Mouse (Mus musculus) hindbrain, embryonic 11.5 days (tissue): ENCODE data around the gene Spns3. TPM values are rescaled to one million over a fixed set of nuclear protein-coding genes. Genes with fewer than 3 reads are reported as not detected.

Source experiments
- ATAC-seq: fragments of 200-750 bp; cut with Nextera tagmentation; 2 replicates; pipeline ENCODE4 v1.8.0; 2017; ENCODE audit warnings: mild to moderate bottlenecking, moderate TSS enrichment, moderate library complexity; ENCODE audit not compliant: low FRiP score
- DNase-seq: peaks from one replicate; pipeline ENCODE4 v3.0.0-alpha.2; 2015; ENCODE audit warnings: low spot score
- H3K27ac ChIP-seq: fragments of 300-500 bp; sonication (generic); 2 replicates; pipeline ENCODE4 v1.5.1; 2014; ENCODE audit warnings: mild to moderate bottlenecking, low read depth, low read length
- H3K27me3 ChIP-seq: fragments of 300-500 bp; sonication (generic); 2 replicates; pipeline ENCODE4 v1.6.1; 2014; ENCODE audit warnings: mild to moderate bottlenecking, low read length, moderate library complexity, mixed read lengths; ENCODE audit not compliant: control insufficient read depth, insufficient read depth
- H3K36me3 ChIP-seq: fragments of 300-500 bp; sonication (generic); 2 replicates; pipeline ENCODE4 v1.6.1; 2014; ENCODE audit warnings: mild to moderate bottlenecking, low read length, moderate library complexity, mixed read lengths; ENCODE audit not compliant: control insufficient read depth, insufficient read depth
- H3K4me1 ChIP-seq: fragments of 300-500 bp; sonication (generic); replicated peaks from 2 replicates; pipeline ENCODE4 v1.6.1; 2014; ENCODE audit warnings: low read length, mixed read lengths; ENCODE audit not compliant: control insufficient read depth, insufficient read depth
- H3K4me2 ChIP-seq: fragments of 300-500 bp; sonication (generic); replicated peaks from 2 replicates; pipeline ENCODE4 v1.6.1; 2014; ENCODE audit warnings: mild to moderate bottlenecking, low read depth, low read length
- H3K4me3 ChIP-seq: fragments of 300-500 bp; sonication (generic); 2 replicates; pipeline ENCODE4 v1.5.1; 2014; ENCODE audit warnings: low read depth, low read length
- H3K9ac ChIP-seq: fragments of 300-500 bp; sonication (generic); 2 replicates; pipeline ENCODE4 v1.6.1; 2014; ENCODE audit warnings: low read depth, low read length
- H3K9me3 ChIP-seq: fragments of 300-500 bp; sonication (generic); 2 replicates; pipeline ENCODE4 v1.6.1; 2016; ENCODE audit warnings: low read length; ENCODE audit not compliant: control insufficient read depth
- WGBS: fragments of 180-500 bp; shearing (Covaris S2); extraction: QIAGEN DNeasy Blood & Tissue Kit; methylation state at CpG from one replicate; pipeline ENCODE4 v1.1.7; 2014; 5-methylcytosine and 5-hydroxymethylcytosine counted together
- polyA plus RNA-seq: library from polyadenylated mRNA; unstranded; fragments of >200 nt; fragmentation: Nextera tagmentation; extraction: Ambion mirVana; gene quantifications from 2 replicates; pipeline ENCODE4 v1.2.1, GENCODE M21; 2014

The Spns3 gene
- polyA plus RNA-seq, 1 experiment from 2014 or later = not detected

GRCm38 (mm10) chr11:72466694-72467507 lies 83.4 kb downstream of the Spns3 start:
- ATAC-seq = no peak
- no peaks in the 10 kb centered on the region for H3K36me3 ChIP-seq
- no peaks in the 10 kb centered on the region for H3K27me3 ChIP-seq
- H3K9ac ChIP-seq = 0 out of 2 replicates have a peak overlapping the region, but pooled peaks have one; percentile 15
- WGBS = 57% methylated on average over 11 of the region's 11 CpGs
- H3K4me1 ChIP-seq = peaks cover 9% of the 10 kb centered on the region
- no peak overlapping the region for H3K4me2 ChIP-seq
- no peak overlapping the region for H3K4me3 ChIP-seq
- no peak for DNase-seq
- no peaks in the 10 kb centered on the region for H3K9me3 ChIP-seq
- H3K27ac ChIP-seq = no peak overlapping the region; the same call in 1 of the 2 replicates

GRCm38 (mm10) chr11:72465978-72466693 lies 84.2 kb downstream of the Spns3 start:
- no peak overlapping the region for H3K4me3 ChIP-seq
- H3K27ac ChIP-seq = no peak overlapping the region; the same call in 1 of the 2 replicates
- no peak overlapping the region for H3K9ac ChIP-seq
- ATAC-seq (no peak), DNase-seq (no peak)
- no peaks in the 10 kb centered on the region for H3K27me3 ChIP-seq
- H3K36me3 ChIP-seq = no peaks in the 10 kb centered on the region
- WGBS = 65% methylated on average over 11 of the region's 11 CpGs
- H3K4me1 ChIP-seq = peaks cover 9% of the 10 kb centered on the region
- H3K4me2 ChIP-seq = no peak overlapping the region
- no peaks in the 10 kb centered on the region for H3K9me3 ChIP-seq

GRCm38 (mm10) chr11:72464821-72465220 lies 85.5 kb downstream of the Spns3 start:
- Histone ChIP-seq H3K9me3 (no peaks in the 10 kb centered on the region), H3K27me3 (no peaks in the 10 kb centered on the region), H3K9ac (no peak overlapping the region), H3K36me3 (no peaks in the 10 kb centered on the region), H3K4me3 (no peak overlapping the region), H3K27ac (no peak overlapping the region), H3K4me2 (no peak overlapping the region), H3K4me1 (peaks cover 9% of the 10 kb centered on the region)
- ATAC-seq = 0 out of 2 replicates have a peak, but pooled peaks have one; percentile 20
- WGBS = 60% methylated on average over 3 of the region's 3 CpGs
- DNase-seq = no peak

- Histone ChIP-seq H3K9me3 (no peaks in the 10 kb centered on the region), H3K27ac (no peak overlapping the region), H3K4me3 (no peak overlapping the region), H3K4me2 (no peak overlapping the region), H3K27me3 (no peaks in the 10 kb centered on the region), H3K9ac (no peak overlapping the region), H3K36me3 (no peaks in the 10 kb centered on the region), H3K4me1 (peaks cover 6% of the 10 kb centered on the region)
- ATAC-seq (no peak), DNase-seq (no peak)
- 34% methylated on average over 5 of the region's 5 CpGs for WGBS
Observed at GRCm38 (mm10) chr11:72461500-72461981, 88.8 kb downstream of the Spns3 start.

- ATAC-seq = no peak
- no peak overlapping the region for H3K27ac ChIP-seq
Observed at GRCm38 (mm10) chr11:72458502-72458901, 91.8 kb downstream of the Spns3 start.

GRCm38 (mm10) chr11:72457995-72458496 lies 92.3 kb downstream of the Spns3 start:
- ATAC-seq (no peak), DNase-seq (no peak)
- no peak overlapping the region for H3K9ac ChIP-seq
- no peak overlapping the region for H3K4me3 ChIP-seq
- H3K4me1 ChIP-seq = peaks cover 7% of the 10 kb centered on the region
- H3K4me2 ChIP-seq = no peak overlapping the region
- no peak overlapping the region for H3K27ac ChIP-seq
- 72% methylated on average over 12 of the region's 12 CpGs for WGBS
- no peaks in the 10 kb centered on the region for H3K36me3 ChIP-seq
- H3K27me3 ChIP-seq = no peaks in the 10 kb centered on the region
- no peaks in the 10 kb centered on the region for H3K9me3 ChIP-seq

More at GRCm38 (mm10) chr11:72458502-72458901, 91.8 kb downstream of the Spns3 start:
- Histone ChIP-seq H3K4me2 (no peak overlapping the region), H3K27me3 (no peaks in the 10 kb centered on the region), H3K4me1 (peaks cover 7% of the 10 kb centered on the region), H3K4me3 (no peak overlapping the region), H3K9ac (no peak overlapping the region), H3K36me3 (no peaks in the 10 kb centered on the region), H3K9me3 (no peaks in the 10 kb centered on the region)
- DNase-seq = no peak
- 89% methylated on average over 3 of the region's 3 CpGs for WGBS

GRCm38 (mm10) chr11:72455694-72456093 lies 94.6 kb downstream of the Spns3 start:
- peak; percentile 45 for DNase-seq
- peak; percentile 78 for ATAC-seq
- Histone ChIP-seq H3K27me3 (no peaks in the 10 kb centered on the region), H3K9ac (peak overlapping the region; percentile 52), H3K4me3 (no peak overlapping the region), H3K9me3 (no peaks in the 10 kb centered on the region), H3K36me3 (no peaks in the 10 kb centered on the region; the same call in 1 of the 2 replicates), H3K4me1 (peaks cover 7% of the 10 kb centered on the region), H3K4me2 (no peak overlapping the region), H3K27ac (peak overlapping the region; percentile 70)
- WGBS = 37% methylated on average over 5 of the region's 5 CpGs

- H3K27ac ChIP-seq = no peak overlapping the region
- H3K4me3 ChIP-seq = no peak overlapping the region
- H3K9ac ChIP-seq = no peak overlapping the region
- no peaks in the 10 kb centered on the region for H3K27me3 ChIP-seq
- WGBS = 62% methylated on average over 15 of the region's 15 CpGs
- peaks cover 10% of the 10 kb centered on the region for H3K36me3 ChIP-seq
- H3K4me1 ChIP-seq = peaks cover 7% of the 10 kb centered on the region
- ATAC-seq (no peak), DNase-seq (no peak)
- no peaks in the 10 kb centered on the region for H3K9me3 ChIP-seq
- H3K4me2 ChIP-seq = no peak overlapping the region
Observed at GRCm38 (mm10) chr11:72453105-72453953, 97.0 kb downstream of the Spns3 start.
